Mouse (Mus musculus) adipocyte (in vitro differentiated cells): ENCODE measurements around the gene Napepld.
A peak's percentile ranks its signal among the peaks of the same experiment; 100 is the strongest.
"Not testable (repeated sequence)": the region's sequence is repeated elsewhere in the genome, so short reads cannot be mapped to it uniquely, and the experiment has no call there.

Source experiments
- DNase-seq: peaks from one replicate; pipeline ENCODE4 v3.0.0-alpha.2; 2016; ENCODE audit warnings: low spot score

Gene Napepld

DNA sequence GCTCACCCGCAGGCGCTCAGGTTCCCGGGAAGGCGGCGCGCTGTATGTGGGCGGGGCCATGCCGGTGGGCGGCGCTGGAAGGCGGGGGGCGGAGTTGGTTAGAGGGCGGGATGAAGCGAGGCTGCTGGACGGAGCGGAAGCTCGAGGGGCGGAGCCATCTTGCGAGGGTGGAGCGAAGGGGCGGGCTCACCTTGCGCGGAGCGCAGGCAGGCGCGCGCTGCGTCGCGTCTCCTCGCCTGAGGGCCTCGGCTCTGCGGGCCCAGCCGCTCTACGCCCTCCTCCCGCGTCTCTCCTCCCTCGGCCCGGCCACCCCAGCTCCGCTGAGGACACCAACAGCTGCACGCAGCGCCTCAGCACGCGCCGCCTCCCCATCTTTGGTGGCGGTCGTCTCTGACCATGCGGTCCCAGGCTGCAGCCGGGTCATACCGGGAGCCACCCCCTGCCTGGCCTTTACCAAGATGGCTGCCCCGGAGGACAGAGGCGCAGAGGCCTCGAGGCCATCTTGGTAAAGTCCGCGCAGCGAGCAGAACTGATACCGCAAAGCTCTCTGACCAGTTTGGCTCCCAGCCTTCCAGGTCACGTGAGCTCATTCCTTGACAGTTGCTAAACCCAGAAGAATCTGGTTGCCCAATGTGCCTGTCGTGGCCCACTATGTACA is at the start of gene Napepld:
Napepld (minus strand) TSS at position 46 of the 658 bp plus-strand sequence.
- peak; percentile 100 for DNase-seq

DNA sequence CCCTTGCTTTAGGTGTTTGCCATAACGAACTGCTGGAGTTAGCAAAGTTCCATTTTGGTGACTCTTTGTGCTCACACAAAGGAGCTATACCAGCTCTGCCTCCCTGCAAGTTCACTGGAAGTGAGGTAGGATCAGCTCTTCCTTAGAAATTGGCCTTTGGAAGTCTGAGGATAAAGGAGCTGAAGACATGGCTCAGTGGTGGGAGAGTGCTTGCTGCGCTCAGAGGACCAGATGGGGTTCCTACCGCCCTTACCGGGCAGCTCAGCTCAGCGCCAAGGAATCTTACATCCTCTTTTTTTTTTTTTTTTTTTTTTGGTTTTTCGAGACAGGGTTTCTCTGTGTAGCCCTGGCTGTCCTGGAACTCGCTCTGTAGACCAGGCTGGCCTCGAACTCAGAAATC is 44.8 kb upstream of the Napepld start:
- no peak for DNase-seq

DNA sequence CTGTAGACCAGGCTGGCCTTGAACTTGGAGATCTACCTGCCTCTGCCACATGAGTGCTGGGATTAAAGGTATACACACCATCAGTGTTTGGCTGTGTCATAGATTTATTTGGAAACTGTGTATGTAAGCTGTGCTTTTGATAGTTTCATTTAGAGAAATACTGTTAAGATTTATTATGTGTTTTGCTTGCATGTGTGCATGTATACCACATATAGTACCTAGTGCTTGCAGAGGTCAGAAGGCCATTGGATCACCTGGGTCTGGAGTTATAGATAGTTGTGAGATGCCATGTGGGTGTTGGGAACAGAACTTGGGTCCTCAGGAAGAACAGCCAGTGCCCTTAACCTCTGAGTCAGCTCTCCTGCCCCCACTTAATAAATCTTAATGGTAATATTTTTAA is 43.5 kb upstream of the Napepld start:
- no peak for DNase-seq

DNA sequence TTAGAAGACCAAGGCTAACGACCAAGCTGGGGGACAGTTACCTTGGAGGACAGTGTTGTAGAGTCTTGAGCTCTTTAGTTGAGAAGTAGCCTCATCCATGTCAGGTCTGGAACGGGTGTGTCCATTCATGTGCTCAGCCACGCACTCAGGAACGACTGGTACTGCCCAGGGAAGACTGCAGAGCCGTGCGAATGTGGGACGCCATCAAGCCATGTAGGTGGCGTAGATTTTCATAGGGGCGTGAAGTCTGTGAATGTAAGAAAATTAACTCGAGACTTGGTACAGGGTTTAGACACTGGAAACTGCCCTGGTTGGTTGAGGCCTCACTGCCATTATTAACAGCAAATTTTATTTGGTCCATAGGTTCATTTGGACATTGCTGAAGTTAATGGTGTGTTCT is 42.4 kb upstream of the Napepld start:
- DNase-seq: no peak

DNA sequence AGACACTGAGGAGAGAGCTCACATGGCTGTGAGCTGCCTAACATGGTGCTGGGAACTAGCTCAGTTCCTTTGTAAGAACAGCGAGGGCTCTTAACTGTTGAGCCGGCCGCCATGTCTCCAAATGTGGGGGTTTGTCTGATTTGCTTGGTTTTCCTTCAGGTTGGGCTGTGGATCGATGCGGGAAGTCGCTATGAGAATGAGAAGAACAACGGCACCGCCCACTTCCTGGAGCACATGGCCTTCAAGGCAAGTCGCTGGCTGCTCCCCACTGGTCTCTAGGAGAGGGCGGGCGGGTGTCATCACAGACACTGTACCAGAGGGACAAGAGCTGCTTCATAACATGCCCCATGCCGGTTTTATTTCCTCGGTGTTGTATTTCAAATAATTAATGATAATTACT is 38.7 kb upstream of the Napepld start:
- no peak for DNase-seq

DNA sequence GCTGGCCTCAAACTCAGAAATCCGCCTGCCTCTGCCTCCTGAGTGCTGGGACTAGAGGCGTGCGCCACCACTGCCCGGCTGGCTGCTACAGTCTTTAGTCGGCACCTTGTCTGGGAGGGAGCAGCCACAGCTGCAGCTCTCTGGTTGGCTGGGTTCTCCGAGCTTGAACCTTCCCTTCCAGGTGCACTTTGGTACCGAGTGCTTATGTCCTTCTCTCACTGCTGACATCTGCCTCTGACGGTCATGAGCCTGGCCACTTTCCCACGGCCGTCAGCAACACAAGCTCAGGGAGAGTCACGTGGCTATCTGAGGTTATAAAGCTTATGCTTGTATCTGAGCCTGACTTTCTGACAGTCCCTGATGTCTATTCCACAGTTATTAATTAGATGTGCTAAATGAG is 37.9 kb upstream of the Napepld start:
- no peak for DNase-seq

DNA sequence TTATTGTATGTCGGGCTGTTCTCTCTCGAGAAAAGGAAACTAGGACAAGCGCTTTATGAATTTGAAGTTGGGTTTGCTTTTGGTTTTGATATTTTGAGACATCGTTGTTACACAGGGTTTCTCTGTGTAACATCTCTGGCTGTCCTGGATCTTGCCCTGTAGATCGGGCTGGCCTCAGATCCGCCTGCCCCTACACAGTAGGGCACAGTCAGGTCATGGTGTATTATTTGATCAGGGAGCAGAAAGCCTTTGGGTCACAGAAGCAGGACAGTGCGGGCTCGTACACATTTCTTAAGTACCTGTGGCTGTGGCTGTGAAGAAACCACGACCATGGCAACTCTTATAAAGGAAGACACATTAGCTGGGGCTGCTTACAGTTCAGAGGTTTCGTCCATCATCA is 36.4 kb upstream of the Napepld start:
- DNase-seq: no peak

DNA sequence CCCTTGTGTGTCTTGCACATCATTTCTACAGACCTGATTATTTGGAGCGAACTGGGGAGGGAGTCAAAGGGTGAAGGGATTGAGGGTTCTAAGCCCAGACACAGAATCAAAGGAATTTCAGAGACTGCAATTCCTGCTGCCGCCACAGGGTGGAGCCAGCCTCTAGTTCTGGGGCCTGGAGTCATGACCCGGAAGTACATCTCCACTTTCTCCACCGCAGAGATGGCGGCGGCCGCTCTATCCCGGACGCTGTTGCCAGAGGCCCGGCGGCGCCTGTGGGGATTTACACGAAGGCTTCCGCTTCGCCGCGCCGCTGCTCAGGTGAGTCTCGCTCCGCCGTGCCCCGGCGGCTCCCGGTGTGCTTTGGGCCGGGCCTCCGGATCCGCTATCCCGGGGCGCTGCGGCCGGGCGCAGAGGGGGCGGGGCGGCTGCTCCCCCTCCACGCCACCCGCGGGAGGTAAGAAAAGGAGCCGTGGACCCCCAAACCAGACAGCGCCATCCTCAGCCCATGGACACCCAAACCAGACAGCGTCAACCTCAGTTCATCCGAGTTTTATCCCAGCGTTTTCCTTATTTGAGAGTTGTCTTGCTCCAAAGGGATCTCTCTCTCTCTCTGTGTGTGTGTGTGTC is 35.9 kb upstream of the Napepld start, which contains the start of gene Pmpcb:
Pmpcb (plus strand) TSS at position 186 of the 630 bp plus-strand sequence.
- DNase-seq: peak; percentile 91

DNA sequence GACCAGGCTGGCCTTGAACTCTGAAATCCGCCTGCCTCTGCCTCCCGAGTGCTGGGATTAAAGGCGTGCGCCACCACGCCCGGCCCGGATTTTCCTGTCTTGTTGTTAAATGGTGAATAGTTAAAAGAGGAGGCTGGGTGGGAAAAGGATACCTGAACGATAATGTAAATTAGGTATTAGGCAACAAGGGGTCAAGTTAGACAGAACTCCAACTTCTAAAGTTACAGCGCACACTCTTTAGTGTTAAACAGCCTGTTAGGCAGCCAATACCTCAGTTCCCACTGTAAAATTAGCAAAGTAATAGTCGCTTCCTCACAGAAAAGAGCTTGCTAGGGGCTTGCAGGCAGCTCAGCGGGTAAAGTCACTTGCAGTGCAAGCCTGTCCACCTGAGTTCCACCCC is 34.9 kb upstream of the Napepld start:
- DNase-seq: no peak

DNA sequence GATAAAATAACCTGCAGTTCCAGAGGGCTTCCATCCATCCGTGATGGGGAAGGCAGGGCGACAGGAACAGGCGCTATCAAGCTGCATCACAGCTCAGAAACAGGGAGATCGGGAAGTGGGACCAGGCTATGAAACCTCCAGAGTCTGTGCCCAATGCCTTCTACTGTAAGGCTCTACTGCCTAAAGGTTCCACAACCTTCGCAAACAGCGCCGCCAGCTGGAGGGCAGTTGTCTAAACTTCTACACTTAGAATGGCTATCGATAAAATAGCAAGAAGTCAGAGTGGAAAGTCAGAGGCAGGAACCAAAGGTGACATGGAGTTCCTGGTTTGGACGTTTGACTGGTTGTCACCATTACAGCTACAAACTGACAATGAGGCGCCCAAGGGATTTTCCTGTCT is 34.4 kb upstream of the Napepld start:
- DNase-seq: peak; percentile 81

DNA sequence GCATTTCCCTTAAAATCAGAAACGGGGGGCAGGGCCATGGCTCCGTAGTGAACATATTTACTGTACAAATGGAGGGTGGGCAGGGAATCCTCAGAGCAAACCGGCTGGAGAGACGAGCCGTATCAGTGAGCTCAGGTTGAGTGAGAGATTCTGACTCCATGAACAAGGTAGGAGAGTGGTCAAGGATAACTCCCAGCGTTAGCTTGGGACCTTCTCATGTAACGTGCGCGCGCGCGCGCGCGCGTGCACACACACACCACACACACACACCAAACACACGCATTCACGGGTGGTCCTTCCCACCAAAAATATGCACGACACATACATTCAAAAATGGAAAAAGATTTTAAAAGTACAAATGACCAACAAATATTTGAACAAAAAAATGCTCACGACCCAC is 33.9 kb upstream of the Napepld start:
- DNase-seq: no peak

DNA sequence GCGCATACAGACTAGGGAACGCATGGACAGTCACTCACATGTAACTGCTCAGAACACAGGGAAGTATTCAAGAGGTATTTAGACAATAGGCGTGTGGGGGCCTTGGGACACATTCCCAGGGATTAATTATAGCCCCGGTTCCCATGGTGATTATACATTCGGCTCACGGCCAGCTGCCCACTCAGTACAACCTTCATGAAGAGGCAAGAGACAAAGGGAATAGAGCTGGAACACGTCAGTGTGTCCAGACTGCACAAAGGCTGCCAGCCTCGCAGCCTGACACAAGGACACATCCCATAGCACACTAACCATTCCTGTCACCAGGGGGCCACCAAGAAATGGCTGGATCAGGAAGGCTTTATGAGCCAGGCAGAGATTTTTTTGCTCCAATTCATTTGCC is 31.7 kb upstream of the Napepld start:
- DNase-seq: peak; percentile 83

DNA sequence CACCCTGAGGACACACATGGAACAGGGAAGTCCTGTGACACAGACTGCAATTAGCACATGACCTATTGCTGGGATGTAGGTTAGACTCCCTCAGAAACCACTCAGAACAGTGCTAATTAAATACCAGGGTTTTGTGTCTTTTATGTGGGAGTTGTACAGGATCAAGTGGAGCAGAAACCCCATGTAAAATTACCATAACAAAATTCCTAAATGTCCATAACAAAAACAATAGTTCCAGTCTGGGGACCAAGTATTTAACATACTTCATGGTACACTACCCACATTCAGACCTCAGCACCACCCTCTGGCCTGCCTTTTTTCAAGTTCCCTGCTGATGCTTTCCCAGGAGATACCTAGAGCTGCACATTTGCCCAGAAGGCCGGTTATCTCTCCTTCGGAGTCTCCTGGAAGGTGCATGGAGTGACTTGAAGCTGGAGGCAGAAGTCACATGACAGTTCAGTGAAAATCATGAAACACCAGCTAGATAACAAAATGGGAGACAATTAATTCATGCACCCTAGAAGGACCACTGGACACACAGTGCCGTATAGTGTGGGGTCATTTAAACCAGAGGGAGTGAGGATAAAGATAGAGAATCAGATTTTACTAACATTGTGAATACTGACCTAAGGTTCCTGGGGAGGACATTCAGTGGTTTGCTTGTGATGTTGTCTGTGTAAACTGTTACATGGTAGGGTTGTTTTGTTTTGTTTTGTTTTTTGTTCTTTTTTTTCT is 31.1 kb upstream of the Napepld start:
- no peak for DNase-seq

DNA sequence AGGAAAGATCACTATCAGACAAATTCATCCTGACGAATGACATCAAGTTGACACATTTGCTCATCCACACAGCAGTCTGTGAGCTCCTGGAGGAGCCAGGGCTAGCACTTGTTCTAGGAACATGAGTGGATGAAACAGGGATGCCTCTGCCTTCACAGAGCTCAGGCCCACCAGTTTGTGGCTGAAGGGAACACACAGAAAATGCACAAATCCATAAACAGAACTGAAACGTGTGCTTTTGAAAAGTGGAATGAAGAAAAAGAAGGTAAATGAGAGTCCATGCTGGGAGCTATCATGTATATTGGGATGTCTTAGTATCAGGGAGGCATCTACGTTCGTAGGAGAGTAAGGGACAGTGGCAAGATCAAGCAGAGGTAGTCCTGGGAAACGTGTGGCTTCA is 27.9 kb upstream of the Napepld start:
- no peak for DNase-seq

DNA sequence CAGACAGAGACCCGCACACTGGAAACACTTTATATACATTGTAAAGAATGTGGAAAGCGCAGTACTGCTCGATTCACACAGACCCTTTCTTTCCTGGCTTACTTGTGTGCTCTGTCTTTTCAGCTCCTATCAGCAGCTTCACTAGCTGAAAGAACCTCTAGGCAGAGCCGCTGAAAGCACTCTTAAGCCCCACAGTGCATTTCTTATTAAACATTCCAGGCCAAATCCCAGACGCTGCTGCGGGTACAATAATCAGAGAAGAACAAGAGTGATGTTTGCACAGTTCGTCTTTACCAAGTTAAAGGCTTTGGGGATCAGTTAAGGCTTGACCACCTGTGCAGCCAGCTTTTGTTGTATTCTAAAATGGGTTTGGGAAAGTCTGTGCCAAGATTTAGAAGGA is 23.7 kb upstream of the Napepld start:
- no peak for DNase-seq

DNA sequence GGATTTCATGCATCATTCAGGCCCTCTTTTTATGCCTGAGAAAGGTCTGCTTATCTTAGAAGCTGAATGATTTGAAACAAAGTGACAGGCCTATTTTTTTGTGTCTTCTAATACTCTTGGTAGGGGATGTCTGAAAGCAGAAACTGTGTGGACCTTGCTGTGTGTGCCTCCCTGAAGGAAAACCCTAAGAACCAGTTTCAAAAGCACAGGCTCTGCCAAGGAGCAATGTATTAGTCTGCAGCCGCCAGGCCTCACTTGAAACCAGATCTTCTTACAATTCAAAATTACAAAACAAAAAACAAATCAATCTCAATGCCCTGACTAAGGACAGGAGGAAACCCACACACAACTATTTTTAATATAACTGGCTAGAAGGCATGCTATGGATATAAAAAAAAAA is 23.2 kb upstream of the Napepld start:
- DNase-seq: peak; percentile 49

DNA sequence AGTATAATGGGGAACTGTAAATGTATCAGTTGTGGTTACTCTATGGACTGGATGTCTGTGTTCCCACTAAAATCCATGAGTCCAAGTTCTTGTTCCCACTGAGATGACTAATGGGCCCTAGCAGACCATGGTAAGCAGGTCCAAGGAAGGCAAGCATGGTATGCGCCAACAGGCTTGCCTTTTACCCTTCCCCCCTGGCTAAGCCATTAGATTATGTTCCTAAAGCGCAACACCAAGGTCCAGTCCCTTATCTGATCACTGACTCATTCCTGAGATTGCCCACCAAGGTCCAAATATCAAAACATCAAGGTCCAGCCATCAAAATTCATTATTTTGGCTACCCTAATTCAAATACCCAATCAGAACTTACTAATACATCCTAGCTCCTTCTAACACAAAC is 18.0 kb upstream of the Napepld start:
- no peak for DNase-seq

DNA sequence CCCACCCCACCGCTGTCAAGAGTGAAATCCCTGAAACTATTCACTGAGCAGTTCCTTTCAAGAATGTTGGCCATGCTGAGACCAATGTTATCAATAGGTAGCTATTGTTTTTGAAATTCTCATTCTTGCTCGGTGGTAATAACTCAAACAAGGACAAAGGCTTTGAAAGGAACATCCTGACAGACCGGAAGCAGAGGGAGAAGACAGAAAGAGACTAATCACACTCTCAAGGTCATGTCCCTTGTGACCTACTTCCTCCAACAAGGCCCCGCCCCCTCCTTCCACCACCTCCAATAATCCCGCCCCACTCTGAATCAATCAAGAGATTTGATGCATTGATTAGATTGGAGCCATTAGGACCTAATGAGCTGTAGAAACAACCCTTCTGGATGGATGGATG is 17.4 kb upstream of the Napepld start:
- no peak for DNase-seq

DNA sequence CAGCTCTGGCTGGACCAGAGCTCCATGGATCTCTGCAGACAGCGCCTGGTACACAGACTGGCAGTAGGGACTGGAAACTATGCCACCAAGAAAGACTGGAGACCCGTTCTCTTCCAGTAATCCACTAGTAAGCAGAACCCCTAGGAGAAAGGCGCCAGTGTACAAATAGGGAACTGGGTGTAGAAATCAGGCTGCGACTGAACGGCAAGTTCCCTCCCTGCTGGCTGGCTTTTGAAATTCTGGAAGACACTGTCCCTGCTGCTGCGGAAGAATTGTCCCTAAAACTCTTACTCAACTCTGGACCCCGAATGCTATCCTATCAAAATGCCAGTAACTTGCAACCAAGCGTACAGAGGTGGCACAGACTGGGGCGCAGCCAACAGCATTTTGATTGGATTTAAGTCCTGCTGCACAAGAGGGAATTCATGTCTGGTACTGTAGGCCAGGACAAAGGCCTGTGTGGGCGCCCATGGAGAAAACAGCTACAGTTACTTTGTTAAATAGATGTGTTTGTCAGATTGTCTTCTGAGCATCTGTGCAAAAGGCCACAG is 16.0 kb upstream of the Napepld start:
- DNase-seq: no peak

DNA sequence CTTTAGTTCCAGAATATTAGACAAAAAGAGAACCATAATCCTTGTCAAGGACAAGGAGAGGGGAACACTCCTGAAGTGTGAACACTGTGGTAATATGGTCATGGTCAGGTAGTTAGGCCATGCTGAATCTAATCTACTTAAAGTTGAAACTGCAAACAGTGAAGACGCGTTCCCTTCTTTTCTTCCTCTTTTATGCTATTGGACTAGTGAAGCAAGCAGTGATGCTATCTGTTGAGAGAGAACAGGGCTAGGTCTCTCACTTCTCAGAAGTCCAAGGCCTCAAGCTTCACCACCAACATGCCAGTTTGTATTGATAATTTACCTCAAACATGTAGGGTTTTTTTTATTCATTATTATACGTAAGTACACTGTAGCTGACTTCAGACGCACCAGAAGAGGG is 13.3 kb upstream of the Napepld start:
- no peak for DNase-seq

DNA sequence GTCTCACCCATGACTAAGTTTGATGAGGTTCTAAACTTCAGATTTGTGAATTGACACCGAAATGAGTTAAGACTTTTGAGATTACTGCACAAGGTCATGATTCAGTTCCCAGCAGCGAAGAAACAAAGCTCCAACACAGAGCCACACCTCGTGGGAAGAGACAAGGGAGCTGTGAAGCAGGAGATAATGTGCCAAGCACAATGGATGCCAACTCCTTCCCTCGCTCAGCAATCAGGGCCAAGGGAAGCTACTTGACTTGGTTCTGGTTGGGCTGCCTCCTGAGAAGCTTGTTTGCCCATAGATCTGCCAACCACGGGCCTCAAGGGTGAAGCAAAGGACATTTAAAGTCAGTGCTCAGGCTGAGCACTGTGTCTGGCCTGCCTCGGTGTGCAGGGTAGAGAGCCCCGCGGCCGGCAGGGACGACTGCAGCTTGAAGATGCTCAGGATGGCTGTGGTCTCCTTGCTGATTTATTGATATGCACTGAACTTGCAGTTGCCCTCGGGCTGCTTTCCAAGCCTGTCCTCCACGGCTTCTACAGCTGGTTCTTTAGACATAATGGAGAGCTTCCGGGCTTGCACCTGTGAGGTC is 11.0 kb upstream of the Napepld start:
- DNase-seq: peak; percentile 57

DNA sequence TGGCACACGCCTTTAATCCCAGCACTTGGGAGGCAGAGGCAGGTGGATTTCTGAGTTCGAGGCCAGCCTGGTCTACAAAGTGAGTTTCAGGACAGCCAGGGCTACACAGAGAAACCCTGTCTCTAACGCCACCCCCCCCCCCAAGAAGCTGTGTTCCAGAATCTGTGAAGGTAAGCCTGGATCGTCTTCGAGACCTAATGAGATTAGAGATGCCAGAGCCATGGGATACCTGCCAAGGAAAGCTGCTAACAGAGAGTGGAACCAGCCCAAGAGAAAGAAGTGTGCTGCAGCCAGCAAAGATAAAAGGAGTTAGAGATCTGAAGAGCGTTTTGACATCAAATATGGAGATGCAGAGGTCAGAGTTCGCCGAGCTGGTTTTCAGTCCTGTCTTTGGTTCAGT is 6.8 kb upstream of the Napepld start:
- not testable (repeated sequence) for DNase-seq

DNA sequence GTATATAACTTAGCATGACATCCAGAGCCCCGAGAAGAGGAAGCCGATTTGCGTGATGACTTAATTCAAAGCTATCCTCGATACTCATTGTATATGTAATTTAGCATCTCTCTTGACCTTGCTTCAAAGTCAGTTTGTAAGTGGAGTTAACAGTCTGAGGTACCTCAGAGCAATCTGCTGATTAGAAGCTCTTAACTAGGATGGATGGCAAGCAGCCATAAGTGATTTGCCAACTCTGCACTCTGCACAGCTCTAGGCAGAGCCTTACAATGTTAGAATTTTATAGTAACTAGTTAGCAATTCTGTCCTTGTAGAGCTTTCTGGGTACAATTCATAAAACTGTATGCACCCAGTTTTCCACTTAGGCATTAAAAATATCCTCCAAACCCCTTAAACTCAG is 5.3 kb upstream of the Napepld start:
- peak; percentile 46 for DNase-seq
